Mouse (Mus musculus) stomach, postnatal 0 days (tissue): Measurements from ENCODE around the gene Gpnmb.

Experiments used
- CTCF ChIP-seq: IDR thresholded peaks from 2 replicates; pipeline ENCODE4 v1.5.1; 2016; ENCODE audit warnings: antibody characterized with exemption, low read depth, mild to moderate bottlenecking, moderate library complexity
- EP300 ChIP-seq: optimal IDR thresholded peaks from 2 replicates; pipeline ENCODE3; 2016; ENCODE audit warnings: antibody characterized with exemption

- TF ChIP-seq CTCF: no peak
- no peak for TF ChIP-seq EP300
Observed at GRCm38 (mm10) chr6:49009161-49009555, 27.2 kb upstream of the Gpnmb start.
